Mouse (Mus musculus) monocyte, adult 59 days (primary cell): ENCODE data around the gene Gm29609. TPM values are rescaled to one million over a fixed set of nuclear protein-coding genes. Genes with fewer than 3 reads are reported as not detected.

ENCODE experiments used
- total RNA-seq, 2 experiments: library from RNA; stranded (reverse); gene quantifications; one replicate each; pipeline ENCODE4 v1.2.4; 2023

Gm29609 gene
- 1 to 10 TPM; 1.0 to 3.6 TPM for total RNA-seq

DNA sequence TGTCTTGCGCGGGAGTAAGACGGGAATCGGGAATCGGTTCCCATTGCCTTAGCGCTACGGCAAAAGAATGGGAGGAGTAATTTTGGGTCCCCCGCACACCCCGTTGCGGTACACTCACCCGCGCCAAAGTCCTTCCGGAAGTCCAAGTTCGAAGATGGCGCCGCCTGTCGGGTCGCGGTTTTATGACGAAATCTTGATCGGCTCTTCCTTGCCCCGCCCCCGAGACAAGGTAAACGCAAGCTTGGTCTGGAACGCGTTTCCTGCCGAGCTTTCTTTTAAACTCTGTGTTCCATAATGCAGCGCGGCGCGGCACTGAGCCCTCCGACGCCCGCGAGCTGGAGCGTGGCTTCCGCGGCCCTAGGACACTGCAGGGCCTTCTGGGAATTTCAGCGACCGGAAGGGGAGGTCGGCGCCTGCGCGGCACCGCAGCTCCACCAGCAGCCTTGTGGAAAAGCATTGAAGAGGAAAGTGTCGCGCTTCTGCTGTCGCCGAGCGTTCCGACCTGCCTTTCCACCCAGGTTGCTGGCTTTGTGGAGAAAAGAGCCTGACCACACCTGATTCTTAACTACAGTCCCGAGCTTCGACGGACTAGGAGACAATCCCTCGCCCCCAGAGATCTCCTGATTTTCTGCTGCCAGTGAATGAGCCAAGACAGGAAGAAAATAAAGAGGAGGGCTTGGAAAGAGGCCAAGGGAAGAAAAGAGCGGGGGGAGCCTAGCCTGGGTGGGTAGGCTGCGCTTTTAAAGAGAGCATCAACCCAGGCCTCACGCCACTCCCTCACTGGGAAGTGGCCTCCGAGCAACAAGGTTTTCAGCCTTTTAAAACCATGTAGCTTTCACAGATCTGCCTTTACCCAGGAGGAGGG lies at the start of gene Gm29609, which contains the start of gene Gtf3c2:
Gene Gm29609, minus strand, starts transcription at position 146 of the 865 bp plus-strand sequence.
Gene Gtf3c2, minus strand, starts transcription at position 379 of the 865 bp plus-strand sequence.

DNA sequence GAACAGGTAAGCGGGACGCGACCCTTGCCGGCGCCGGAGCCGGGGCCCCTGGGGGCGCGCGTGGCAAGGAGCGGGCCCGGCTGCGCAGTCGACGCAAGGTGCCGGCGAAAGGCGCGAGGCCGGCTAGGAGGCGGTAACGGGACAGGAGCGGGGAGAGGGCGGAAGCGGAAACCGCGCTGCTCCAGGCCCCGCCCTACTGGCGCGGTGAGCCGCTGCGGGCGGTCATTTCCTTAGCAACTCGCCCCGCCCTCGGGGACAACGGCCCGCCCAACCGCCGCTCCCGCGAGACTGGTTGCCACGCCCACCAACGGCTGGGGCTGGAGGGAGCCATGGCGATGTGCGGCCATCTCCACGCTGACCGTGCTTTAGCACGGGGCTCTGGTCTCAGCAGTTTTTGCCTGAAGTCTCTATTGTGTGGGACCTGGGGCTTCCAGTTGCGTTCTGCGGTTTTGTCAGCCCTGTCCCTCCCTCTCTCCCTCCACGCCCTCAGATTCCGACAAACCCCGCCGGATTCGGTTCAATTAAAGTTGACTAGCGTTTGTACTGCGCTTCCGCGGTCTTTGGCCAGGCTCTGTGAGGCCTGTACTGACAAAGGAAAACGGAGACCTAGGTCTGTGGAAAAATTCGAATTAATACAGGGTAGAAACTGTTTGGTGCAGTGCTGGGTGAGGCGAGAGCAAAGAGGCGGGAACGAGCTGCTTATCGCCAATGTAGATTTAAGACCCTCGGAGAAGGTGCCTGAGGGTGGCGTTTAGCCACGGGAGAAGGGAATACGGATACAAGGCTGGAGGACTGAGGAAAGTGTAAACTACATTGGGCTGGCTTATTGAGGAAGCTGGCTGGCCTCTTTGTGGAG lies 41.0 kb upstream of the Gm29609 start, which contains the start of gene Ppm1g:
Gene Ppm1g, minus strand, starts transcription at position 240 of the 856 bp plus-strand sequence.

DNA sequence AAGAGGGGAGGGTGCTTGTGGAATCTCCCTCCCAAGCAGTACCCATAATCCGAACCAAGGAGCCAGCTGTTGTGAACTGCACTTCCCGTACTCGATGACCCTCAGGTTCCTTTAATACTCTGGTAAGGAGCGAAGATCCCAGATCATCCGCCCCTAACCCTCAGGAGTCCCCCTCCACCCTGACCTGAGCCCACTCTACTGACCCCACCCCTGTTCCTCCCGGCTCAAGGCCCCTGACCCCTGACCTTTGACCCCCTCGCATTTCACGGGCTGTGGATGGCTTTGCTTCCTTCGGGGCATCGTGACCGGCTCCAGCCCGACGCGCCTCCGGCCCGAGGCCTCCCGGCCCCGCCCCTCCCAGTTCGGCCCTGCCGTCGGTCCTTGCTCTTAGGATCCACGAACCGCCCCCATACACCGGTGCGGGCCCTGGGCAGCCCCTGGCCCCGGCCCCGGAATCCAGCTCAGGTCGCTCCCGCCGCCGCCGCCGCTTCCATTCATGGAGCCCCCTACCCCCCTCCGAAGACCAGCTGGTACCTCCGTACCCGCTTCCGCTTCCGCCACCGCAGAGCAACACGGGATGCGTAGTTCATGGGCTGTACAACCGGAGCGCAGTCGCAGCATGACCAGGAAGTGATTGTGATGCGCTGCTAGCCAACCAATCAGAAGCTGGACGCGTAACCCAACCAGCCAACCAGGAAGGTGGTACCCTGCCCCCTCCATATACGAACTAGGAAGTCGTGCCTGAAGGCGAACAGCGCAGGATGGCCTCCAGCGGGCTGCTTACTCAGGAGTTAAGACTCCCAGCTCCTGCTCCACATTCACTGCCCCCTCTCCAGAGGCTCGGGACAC lies 22.3 kb upstream of the Gm29609 start, which contains the start of gene Zfp513:
Gene Zfp513, minus strand, starts transcription at position 562 of the 849 bp plus-strand sequence.

DNA sequence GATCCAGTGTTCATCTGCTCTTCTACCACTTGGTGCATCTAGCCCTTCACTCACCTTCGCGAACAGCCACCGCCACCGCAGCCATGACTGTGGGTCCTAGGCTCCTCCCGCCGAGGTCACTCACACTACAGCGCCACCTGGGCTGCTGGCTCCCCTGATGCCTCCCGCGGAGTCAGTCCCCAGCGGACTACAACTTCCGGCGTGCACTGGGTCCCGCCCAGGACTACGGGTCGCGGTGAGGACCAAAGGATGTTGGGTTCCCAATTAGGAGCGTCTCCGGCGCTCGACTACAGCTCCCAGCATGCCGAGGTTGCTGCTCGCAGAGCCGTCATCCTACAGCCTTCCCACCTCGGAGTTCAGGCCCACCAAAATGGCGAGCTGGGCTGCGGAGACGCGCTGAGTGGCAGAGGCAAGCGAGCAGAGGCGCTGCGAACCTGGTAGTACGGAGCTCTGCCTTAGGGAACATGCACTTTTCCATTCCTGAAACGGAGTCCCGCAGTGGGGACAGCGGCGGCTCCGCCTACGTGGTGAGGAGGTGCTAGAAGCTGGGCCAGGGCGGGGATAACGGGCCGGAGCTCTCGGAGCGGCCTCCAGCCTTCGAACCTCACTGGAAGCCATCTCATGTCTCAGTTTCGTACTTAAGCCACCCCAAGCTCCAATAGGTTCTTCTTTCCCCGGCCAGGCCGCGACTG lies 13.4 kb upstream of the Gm29609 start, which contains the start of the genes Snx17 and Eif2b4:
Gene Snx17, plus strand, starts transcription at position 289 of the 692 bp plus-strand sequence.
Gene Eif2b4, minus strand, starts transcription at position 492 of the 692 bp plus-strand sequence.

DNA sequence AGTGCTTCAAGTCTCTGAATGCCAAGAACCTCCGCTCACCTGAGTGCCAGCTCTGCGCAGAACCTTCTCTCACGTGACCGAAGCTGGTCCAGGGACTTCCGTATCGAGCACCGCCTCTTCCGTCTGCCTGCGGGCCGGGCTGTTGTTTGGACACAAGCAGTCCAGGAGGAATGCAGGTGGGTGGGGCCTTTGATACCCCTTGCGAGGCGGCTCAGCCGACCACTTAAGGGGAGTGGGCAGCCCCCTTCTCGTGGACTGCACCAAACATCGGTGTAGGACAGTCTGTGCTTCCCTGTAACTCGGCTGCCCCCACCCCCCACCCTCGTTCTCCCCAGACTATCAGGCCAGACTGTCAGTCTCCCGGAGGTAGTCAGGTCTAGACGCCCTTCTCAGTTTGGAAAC lies 25.6 kb downstream of the Gm29609 start, which contains the start of gene Mpv17:
Gene Mpv17, minus strand, starts transcription at position 100 of the 402 bp plus-strand sequence.

DNA sequence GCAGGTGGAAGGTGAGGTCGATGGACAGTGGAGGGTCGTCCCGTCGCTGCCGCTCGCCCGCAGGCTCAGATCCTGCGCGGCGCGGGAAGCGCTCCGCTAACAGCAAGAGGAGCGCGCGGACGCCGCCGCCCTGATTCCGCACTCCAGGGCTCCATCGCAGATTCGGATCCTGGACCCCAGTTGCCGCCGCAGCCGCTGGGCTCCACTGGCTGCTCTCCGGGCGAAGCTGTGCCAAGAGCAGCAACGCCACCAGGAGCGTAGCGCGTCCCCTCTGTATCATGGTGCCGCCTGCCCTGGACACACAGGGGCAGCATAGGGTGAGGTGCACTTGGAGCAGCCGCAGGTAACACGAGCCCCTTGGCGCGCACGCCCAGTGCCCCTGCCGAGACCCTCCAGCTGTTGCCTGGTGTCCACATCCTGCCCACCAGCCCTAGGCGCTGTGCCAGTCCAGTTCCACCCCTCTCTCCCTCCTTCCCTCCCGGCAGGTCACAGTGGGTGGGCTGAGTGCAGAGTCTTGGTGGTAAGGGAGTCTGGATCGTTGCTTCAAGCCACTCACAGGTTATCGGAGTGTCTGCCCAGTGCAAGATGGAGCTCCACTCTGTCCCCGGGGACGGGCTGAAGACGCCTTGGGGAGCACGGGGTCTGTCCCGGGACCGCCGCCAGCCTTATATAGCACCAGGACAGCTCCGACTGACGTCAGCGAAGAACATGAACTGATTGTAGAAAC lies 41.3 kb downstream of the Gm29609 start, which contains the start of gene Ucn:
Gene Ucn, minus strand, starts transcription at position 589 of the 727 bp plus-strand sequence.

DNA sequence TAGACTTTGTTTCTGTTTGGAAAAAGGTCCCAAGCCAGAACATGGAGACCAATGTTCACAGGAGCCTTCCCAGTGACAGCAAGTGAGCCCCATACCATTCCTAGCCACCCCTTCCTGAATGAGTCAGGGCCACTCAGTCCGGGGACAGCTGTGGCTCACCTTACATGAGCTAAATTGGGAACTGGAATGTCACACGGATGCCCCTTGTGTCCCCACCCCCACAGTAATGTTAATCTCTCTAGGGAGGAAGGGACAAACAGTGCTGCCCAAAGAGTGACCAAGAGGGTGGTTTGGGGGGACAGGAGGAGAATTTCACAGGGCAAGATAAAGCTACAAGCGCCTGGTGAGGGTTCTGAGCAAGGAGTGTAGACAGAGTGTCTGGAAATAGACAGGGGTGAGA lies 63.4 kb downstream of the Gm29609 start, which contains the start of gene Trim54:
Gene Trim54, plus strand, starts transcription at position 359 of the 400 bp plus-strand sequence.

DNA sequence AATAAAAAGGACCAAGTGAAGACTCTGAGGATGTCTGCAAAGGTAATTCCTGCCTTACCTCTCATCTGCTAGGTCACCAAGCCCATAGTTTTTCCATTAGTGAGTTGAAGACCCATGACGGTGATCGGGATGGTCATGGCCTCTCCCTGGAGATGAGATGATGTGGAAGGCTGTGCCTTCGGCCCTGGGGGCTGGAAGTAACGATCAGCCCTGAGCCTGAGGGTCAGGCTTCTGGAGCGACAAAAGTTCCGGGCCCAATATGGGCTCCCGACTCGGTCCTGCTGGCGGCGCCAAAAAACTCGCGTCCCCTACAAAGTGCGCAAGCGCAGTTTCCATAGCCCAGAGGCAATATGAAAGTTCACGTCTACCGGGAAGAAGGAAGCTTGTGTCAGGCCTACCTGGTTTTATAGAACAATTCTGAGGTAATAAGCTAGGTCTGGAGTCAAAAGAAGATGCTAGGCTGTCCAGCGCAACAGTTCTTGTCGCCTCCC lies 71.7 kb downstream of the Gm29609 start, which contains the start of gene Slc30a3:
Gene Slc30a3, minus strand, starts transcription at position 238 of the 491 bp plus-strand sequence.

DNA sequence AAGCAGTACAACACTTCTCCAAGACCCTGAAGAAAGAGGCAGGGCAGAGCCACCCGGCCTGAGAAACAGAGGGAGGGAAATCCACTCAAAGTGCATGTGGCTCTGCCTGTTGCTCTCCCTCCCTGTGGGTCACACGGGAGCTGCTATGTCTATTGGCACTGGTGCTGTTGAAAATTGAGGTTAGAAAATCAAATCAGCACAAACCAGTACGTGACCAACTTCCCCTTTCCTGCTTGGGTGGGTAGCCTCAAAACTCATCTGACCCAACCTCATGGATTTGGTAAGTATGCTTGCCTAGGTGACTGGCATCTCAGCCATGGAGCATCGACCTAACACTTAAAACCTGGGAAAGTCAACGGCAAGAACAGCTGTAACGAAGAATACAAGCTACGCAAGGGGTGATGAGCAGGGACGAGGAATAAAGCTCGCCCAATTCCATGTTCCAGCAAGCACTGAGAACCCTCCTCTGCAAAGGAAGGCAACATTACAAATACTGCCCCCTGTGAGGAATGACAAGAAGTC lies 73.8 kb downstream of the Gm29609 start, which contains the start of gene Dnajc5g:
Gene Dnajc5g, plus strand, starts transcription at position 472 of the 522 bp plus-strand sequence.

Other genes with a start within 250 kb of the Gm29609 start
- under 1 TPM in 1 of 2 experiments, not detected in 1; 0.82 TPM for gene Cgref1, start 234.3 kb downstream of the Gm29609 start, total RNA-seq
- 100 to 1,000 TPM; 233 to 245 TPM for gene Preb, start 219.6 kb downstream of the Gm29609 start, total RNA-seq
- gene Tcf23, start 211.2 kb downstream of the Gm29609 start, total RNA-seq: not detected
- 10 to 100 TPM; 35.0 to 42.6 TPM for gene Atraid, start 131.6 kb downstream of the Gm29609 start, total RNA-seq
- gene Slc5a6, start 131.0 kb downstream of the Gm29609 start, total RNA-seq: 1 to 10 TPM; 5.9 to 7.9 TPM
- 10 to 100 TPM; 17.6 to 20.7 TPM for gene Cad, start 125.1 kb downstream of the Gm29609 start, total RNA-seq
- not detected for gene Dnajc5g, start 73.6 kb downstream of the Gm29609 start, total RNA-seq
- gene Slc30a3, start 71.7 kb downstream of the Gm29609 start, total RNA-seq: not detected
- not detected for gene Trim54, start 63.2 kb downstream of the Gm29609 start, total RNA-seq
- gene Ucn, start 41.1 kb downstream of the Gm29609 start, total RNA-seq: not detected
- 10 to 100 TPM; 23.0 to 25.1 TPM for gene Mpv17, start 25.7 kb downstream of the Gm29609 start, total RNA-seq
- 100 to 1,000 TPM in 1 of 2 experiments, 10 to 100 TPM in 1; 87.8 to 104 TPM for gene Gtf3c2, start 233 bp upstream of the Gm29609 start, total RNA-seq
- 10 to 100 TPM; 64.1 to 75.9 TPM for gene Snx17, start 13.3 kb upstream of the Gm29609 start, total RNA-seq
- gene Eif2b4, start 13.5 kb upstream of the Gm29609 start, total RNA-seq: 10 to 100 TPM; 18.8 to 21.9 TPM
- gene Zfp513, start 22.4 kb upstream of the Gm29609 start, total RNA-seq: 10 to 100 TPM; 40.5 to 42.8 TPM
- 10 to 100 TPM; 81.2 to 81.7 TPM for gene Ppm1g, start 40.8 kb upstream of the Gm29609 start, total RNA-seq
- gene Nrbp1, start 61.0 kb upstream of the Gm29609 start, total RNA-seq: 100 to 1,000 TPM; 178 to 180 TPM
- not detected for gene Gm9970, start 61.3 kb upstream of the Gm29609 start, total RNA-seq
- gene Krtcap3, start 71.8 kb upstream of the Gm29609 start, total RNA-seq: 10 to 100 TPM in 1 of 2 experiments, 1 to 10 TPM in 1; 7.8 to 10.9 TPM
- gene Ift172, start 111.2 kb upstream of the Gm29609 start, total RNA-seq: 10 to 100 TPM; 24.1 to 25.1 TPM
- gene Fndc4, start 116.2 kb upstream of the Gm29609 start, total RNA-seq: not detected
- not detected for gene Gckr, start 117.5 kb upstream of the Gm29609 start, total RNA-seq